In genomic region chr10:43578366-43578753, GRCm38 (mm10) we compare ENCODE assay signal across 8 mouse cellular contexts. TPM values are rescaled to one million over a fixed set of nuclear protein-coding genes. Genes with fewer than 3 reads are reported as not detected.
A peak's percentile ranks its signal among the peaks of the same experiment; 100 is the strongest.
DNase-seq lines count a peak whose midpoint lies in the region; ATAC-seq and TF ChIP-seq lines count a peak whose summit lies in the region.

No protein-coding gene starts in this region.

- H3K9me3 ChIP-seq in forebrain, embryonic 12.5 days: no peaks in the 10 kb centered on the region
- no peaks in the 10 kb centered on the region for H3K9me3 ChIP-seq in hindbrain, embryonic 14.5 days (ENCODE audit: control insufficient read depth, low read length)
- no peaks in the 10 kb centered on the region for H3K9me3 ChIP-seq in midbrain, embryonic 16.5 days (replicated peaks; ENCODE audit: control insufficient read depth, low read length, poor library complexity, severe bottlenecking)
- no peaks in the 10 kb centered on the region for H3K9me3 ChIP-seq in stomach, embryonic 16.5 days (replicated peaks; ENCODE audit: control insufficient read depth, low read length)

- peak overlapping the region; percentile 74 for H3K4me3 ChIP-seq in forebrain, embryonic 12.5 days (replicated peaks)
- peak overlapping the region; percentile 79 for H3K4me3 ChIP-seq in hindbrain, embryonic 14.5 days (replicated peaks; ENCODE audit: low read length)
- peak overlapping the region; percentile 49 for H3K4me3 ChIP-seq in liver, adult 2 months (ENCODE audit: insufficient read depth, low read depth, low read length)
- H3K4me3 ChIP-seq in midbrain, embryonic 16.5 days (ENCODE audit: low read depth, low read length): peak overlapping the region; percentile 87
- peak overlapping the region; percentile 76 for H3K4me3 ChIP-seq in stomach, embryonic 16.5 days (replicated peaks; ENCODE audit: low read length)

- peak overlapping the region; percentile 95 for H3K27ac ChIP-seq in forebrain, embryonic 12.5 days
- peak overlapping the region; percentile 99 for H3K27ac ChIP-seq in hindbrain, embryonic 14.5 days
- H3K27ac ChIP-seq in liver, adult 2 months (replicated peaks; ENCODE audit: insufficient read depth, low read depth, low read length): no peak overlapping the region
- peak overlapping the region; percentile 97 for H3K27ac ChIP-seq in midbrain, embryonic 16.5 days (ENCODE audit: low read length)
- H3K27ac ChIP-seq in stomach, embryonic 16.5 days (ENCODE audit: low read length): peak overlapping the region; percentile 97

- ATAC-seq in frontal cortex, adult (ENCODE audit: low TSS enrichment): peak; percentile 64
- peak; percentile 62 for ATAC-seq in forebrain, embryonic 12.5 days (ENCODE audit: low FRiP score)
- peak; percentile 51 for ATAC-seq in hindbrain, embryonic 14.5 days (ENCODE audit: low FRiP score)
- peak; percentile 47 for ATAC-seq in midbrain, embryonic 16.5 days
- peak; percentile 50 for ATAC-seq in stomach, embryonic 16.5 days (ENCODE audit: insufficient read depth, low FRiP score)

- no peak for TF ChIP-seq CTCF in liver, adult 2 months (IDR thresholded peaks at IDR 0.05; ENCODE audit: low read depth, low read length)

- whole genome bisulfite sequencing in forebrain, embryonic 12.5 days: under 1% methylated on average over 26 of the region's 32 CpGs
- WGBS in hindbrain, embryonic 14.5 days: 0% methylated on average over 32 of the region's 32 CpGs
- WGBS in liver, adult 2 months: under 1% methylated on average over 32 of the region's 32 CpGs
- under 1% methylated on average over 32 of the region's 32 CpGs for WGBS in midbrain, embryonic 16.5 days
- 1% methylated on average over 32 of the region's 32 CpGs for WGBS in stomach, embryonic 16.5 days

- peaks cover 17% of the 10 kb centered on the region for H3K4me1 ChIP-seq in forebrain, embryonic 12.5 days
- peaks cover 20% of the 10 kb centered on the region for H3K4me1 ChIP-seq in hindbrain, embryonic 14.5 days (replicated peaks; ENCODE audit: control insufficient read depth, insufficient read depth, low read length)
- no peaks in the 10 kb centered on the region for H3K4me1 ChIP-seq in liver, adult 2 months (ENCODE audit: control insufficient read depth, insufficient read depth, low read length)
- H3K4me1 ChIP-seq in midbrain, embryonic 16.5 days (ENCODE audit: control insufficient read depth, insufficient read depth, low read length): peaks cover 7% of the 10 kb centered on the region
- H3K4me1 ChIP-seq in stomach, embryonic 16.5 days (ENCODE audit: control insufficient read depth, insufficient read depth, low read length): peaks cover 2% of the 10 kb centered on the region; the same call in 1 of the 2 replicates

- peaks cover 11% of the 10 kb centered on the region for H3K36me3 ChIP-seq in forebrain, embryonic 12.5 days (replicated peaks)
- peaks cover 11% of the 10 kb centered on the region for H3K36me3 ChIP-seq in hindbrain, embryonic 14.5 days (replicated peaks; ENCODE audit: control insufficient read depth, insufficient read depth)
- H3K36me3 ChIP-seq in liver, adult 2 months (ENCODE audit: control insufficient read depth, insufficient read depth, low read length): no peaks in the 10 kb centered on the region
- H3K36me3 ChIP-seq in midbrain, embryonic 16.5 days (ENCODE audit: control insufficient read depth, insufficient read depth, low read length): peaks cover 4% of the 10 kb centered on the region
- no peaks in the 10 kb centered on the region for H3K36me3 ChIP-seq in stomach, embryonic 16.5 days (ENCODE audit: control insufficient read depth, insufficient read depth, low read length)

- no peak for TF ChIP-seq POLR2A in liver, adult 2 months (IDR thresholded peaks at IDR 0.05; ENCODE audit: extremely low read depth, insufficient read depth, low read length)

- H3K27me3 ChIP-seq in forebrain, embryonic 12.5 days: peaks cover 14% of the 10 kb centered on the region
- H3K27me3 ChIP-seq in hindbrain, embryonic 14.5 days (ENCODE audit: control insufficient read depth, insufficient read depth, low read length): no peaks in the 10 kb centered on the region
- H3K27me3 ChIP-seq in liver, adult 2 months (ENCODE audit: control insufficient read depth, insufficient read depth, low read length): peaks cover 22% of the 10 kb centered on the region; the same call in 1 of the 2 replicates
- H3K27me3 ChIP-seq in midbrain, embryonic 16.5 days (ENCODE audit: control insufficient read depth, insufficient read depth, low read depth, low read length): no peaks in the 10 kb centered on the region; the same call in 1 of the 2 replicates
- no peaks in the 10 kb centered on the region for H3K27me3 ChIP-seq in stomach, embryonic 16.5 days (ENCODE audit: control insufficient read depth, insufficient read depth, low read length)

- H3K79me2 ChIP-seq in liver, adult 2 months (ENCODE audit: control insufficient read depth, insufficient read depth, low read length): no peaks in the 10 kb centered on the region

- DNase-seq in frontal cortex, postnatal 25 days (ENCODE audit: low spot score in 2 of 2): no peak
- DNase-seq in adrenal gland, adult 8-10 months: peak; percentile 17
- peak; percentile 64 for DNase-seq in hindbrain, embryonic 14.5 days (ENCODE audit: low spot score)
- no peak for DNase-seq in liver, adult 2 months (ENCODE audit: extremely low read depth, low read depth, low spot score)

- H3K9ac ChIP-seq in forebrain, embryonic 12.5 days: peak overlapping the region; percentile 92
- H3K9ac ChIP-seq in hindbrain, embryonic 14.5 days: peak overlapping the region; percentile 95
- no peak overlapping the region for H3K9ac ChIP-seq in liver, adult 2 months (ENCODE audit: low read depth, low read length)
- peak overlapping the region; percentile 98 for H3K9ac ChIP-seq in midbrain, embryonic 16.5 days (ENCODE audit: low read depth, low read length)
- peak overlapping the region; percentile 82 for H3K9ac ChIP-seq in stomach, embryonic 16.5 days (ENCODE audit: low read length)

- H3K4me2 ChIP-seq in forebrain, embryonic 12.5 days: peak overlapping the region; percentile 69
- H3K4me2 ChIP-seq in hindbrain, embryonic 14.5 days (replicated peaks): peak overlapping the region; percentile 67
- peak overlapping the region; percentile 88 for H3K4me2 ChIP-seq in midbrain, embryonic 16.5 days (ENCODE audit: low read length)
- peak overlapping the region; percentile 91 for H3K4me2 ChIP-seq in stomach, embryonic 16.5 days (ENCODE audit: low read depth, low read length)

RNA-seq across cellular contexts. Expression of gene Cd24a, which starts 0.3 kb away (rescaled TPM):
- 10 to 100 TPM; 15.7 to 28.6 (median 22.9) TPM for total RNA-seq in adrenal gland, adult 8-10 months (2022)
- 501 and 537 TPM in 2 replicates for polyA plus RNA-seq in forebrain, embryonic 12.5 days (2016; fragmentation: Nextera tagmentation; extraction: Ambion mirVana)
- 938 and 954 TPM in 2 replicates for polyA plus RNA-seq in hindbrain, embryonic 14.5 days (2014; fragmentation: Nextera tagmentation; extraction: Ambion mirVana)
- total RNA-seq in liver, adult 2 months (2014; rRNA removed): 5.7 and 7.4 TPM in 2 replicates
- polyA plus RNA-seq in liver, adult 2 months (2012; rRNA removed): 1.5 and 1.7 TPM in 2 replicates
- 660 and 780 TPM in 2 replicates for polyA plus RNA-seq in midbrain, embryonic 16.5 days (2015; fragmentation: Nextera tagmentation; extraction: Ambion mirVana)
- polyA plus RNA-seq in stomach, embryonic 16.5 days (2015; fragmentation: Nextera tagmentation; extraction: Ambion mirVana): 328 and 363 TPM in 2 replicates

RNA-seq across cellular contexts. Expression of gene 1700021F05Rik, which starts 37.6 kb away (rescaled TPM):
- total RNA-seq in adrenal gland, adult 8-10 months (2022): 10 to 100 TPM; 53.1 to 61.9 (median 54.2) TPM
- 60.8 and 63.4 TPM in 2 replicates for polyA plus RNA-seq in forebrain, embryonic 12.5 days (2016; fragmentation: Nextera tagmentation; extraction: Ambion mirVana)
- 66.1 and 66.7 TPM in 2 replicates for polyA plus RNA-seq in hindbrain, embryonic 14.5 days (2014; fragmentation: Nextera tagmentation; extraction: Ambion mirVana)
- 19.9 and 21.5 TPM in 2 replicates for total RNA-seq in liver, adult 2 months (2014; rRNA removed)
- 5.9 and 6.2 TPM in 2 replicates for polyA plus RNA-seq in liver, adult 2 months (2012; rRNA removed)
- polyA plus RNA-seq in midbrain, embryonic 16.5 days (2015; fragmentation: Nextera tagmentation; extraction: Ambion mirVana): 64.3 and 68.7 TPM in 2 replicates
- 59.7 and 60.6 TPM in 2 replicates for polyA plus RNA-seq in stomach, embryonic 16.5 days (2015; fragmentation: Nextera tagmentation; extraction: Ambion mirVana)

RNA-seq across cellular contexts. Expression of gene Gm9803, which starts 54.5 kb away (rescaled TPM):
- 10 to 100 TPM in 1 of 4 experiments, 1 to 10 TPM in 1, not detected in 2; 9.1 to 17.3 TPM for total RNA-seq in adrenal gland, adult 8-10 months (2022)
- polyA plus RNA-seq in forebrain, embryonic 12.5 days (2016; fragmentation: Nextera tagmentation; extraction: Ambion mirVana): 14.1 and 17.0 TPM in 2 replicates
- polyA plus RNA-seq in hindbrain, embryonic 14.5 days (2014; fragmentation: Nextera tagmentation; extraction: Ambion mirVana): 14.5 and 25.4 TPM in 2 replicates
- total RNA-seq in liver, adult 2 months (2014; rRNA removed): 4.0 and 9.3 TPM in 2 replicates
- 57.1 and 65.8 TPM in 2 replicates for polyA plus RNA-seq in liver, adult 2 months (2012; rRNA removed)
- polyA plus RNA-seq in midbrain, embryonic 16.5 days (2015; fragmentation: Nextera tagmentation; extraction: Ambion mirVana): 16.6 and 23.4 TPM in 2 replicates
- 10.0 and 25.9 TPM in 2 replicates for polyA plus RNA-seq in stomach, embryonic 16.5 days (2015; fragmentation: Nextera tagmentation; extraction: Ambion mirVana)

Comparison
In these comparisons a context has a peak if more than half of its experiments do, and no peak if none do; other contexts are left out.
1. DNase-seq: peak in adrenal gland, adult 8-10 months (single experiment) and hindbrain, embryonic 14.5 days (single experiment); none in frontal cortex, postnatal 25 days (0 of 2) and liver, adult 2 months (single experiment).
2. RNA of gene Cd24a, which starts 0.3 kb away (polyA plus RNA-seq): 938 to 954 TPM in hindbrain, embryonic 14.5 days, 660 to 780 TPM in midbrain, embryonic 16.5 days, 501 to 537 TPM in forebrain, embryonic 12.5 days and 328 to 363 TPM in stomach, embryonic 16.5 days; 1.5 to 1.7 TPM in liver, adult 2 months; every median in the first group is over 100 times any median in the second.
3. Peak in every context shown above with its lines, with median percentiles within 50 percentile points of each other: ATAC-seq, H3K4me2 ChIP-seq and H3K4me3 ChIP-seq.